25 mouse cellular contexts compared by ENCODE assay signal in the genomic region with DNA sequence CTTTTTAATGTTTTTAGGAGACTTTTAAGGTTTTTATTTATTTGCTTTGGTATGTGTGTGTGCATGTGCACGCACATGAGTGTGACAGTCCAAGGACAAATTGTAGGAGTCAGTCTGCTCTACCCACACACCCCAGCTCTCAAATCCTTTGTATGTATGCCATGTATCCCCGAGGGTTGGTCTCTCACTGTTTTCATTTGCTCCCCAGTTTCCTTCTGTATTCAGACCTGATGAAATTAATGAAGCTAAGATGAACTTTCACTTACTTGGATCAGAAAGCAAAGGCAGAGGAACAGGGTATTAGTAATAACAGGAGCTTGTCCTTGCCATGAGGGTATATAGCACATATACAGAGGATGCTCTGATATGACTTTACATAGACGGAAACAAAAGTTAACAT.
DNase-seq lines count a peak whose midpoint lies in the region; ATAC-seq and TF ChIP-seq lines count a peak whose summit lies in the region.
"Had no signal": no experiment of that assay in that cellular context is flagged by ENCODE, and none has a peak within 500 bp of the region (broad histone marks: within the 10 kb centered on the region; RNA-seq: fewer than 3 reads in every experiment).

No protein-coding gene starts in this region.

- H3K9me3 ChIP-seq in hindbrain, postnatal 0 days (ENCODE audit: low read length), result no peaks in the 10 kb centered on the region
- H3K9me3 ChIP-seq in hindbrain, embryonic 16.5 days (ENCODE audit: control insufficient read depth, low read length), result no peaks in the 10 kb centered on the region
- no peaks in the 10 kb centered on the region for H3K9me3 ChIP-seq in liver, postnatal 0 days (ENCODE audit: low read length)
- no peaks in the 10 kb centered on the region for H3K9me3 ChIP-seq in heart, embryonic 11.5 days (replicated peaks; ENCODE audit: control insufficient read depth, low read length)
- H3K9me3 ChIP-seq: embryonic facial prominence, embryonic 10.5 days; embryonic facial prominence, embryonic 12.5 days; forebrain, embryonic 10.5 days; forebrain, embryonic 12.5 days; G1E had no signal

- H3K4me1 ChIP-seq in hindbrain, postnatal 0 days (ENCODE audit: insufficient read depth, low read length), result no peaks in the 10 kb centered on the region
- peaks cover 4% of the 10 kb centered on the region; the same call in 1 of the 2 replicates for H3K4me1 ChIP-seq in hindbrain, embryonic 16.5 days (ENCODE audit: control insufficient read depth, insufficient read depth, low read depth, low read length)
- H3K4me1 ChIP-seq in liver, adult 2 months (ENCODE audit: control insufficient read depth, insufficient read depth, low read length), result peaks cover 2% of the 10 kb centered on the region; the same call in 1 of the 2 replicates
- no peaks in the 10 kb centered on the region for H3K4me1 ChIP-seq in liver, postnatal 0 days (ENCODE audit: insufficient read depth)
- peaks cover 6% of the 10 kb centered on the region for H3K4me1 ChIP-seq in heart, embryonic 11.5 days (ENCODE audit: control insufficient read depth, insufficient read depth, low read length)

- no peak overlapping the region for H3K9ac ChIP-seq in hindbrain, postnatal 0 days (replicated peaks; ENCODE audit: low read length)
- no peak overlapping the region for H3K9ac ChIP-seq in hindbrain, embryonic 16.5 days (ENCODE audit: low read depth, low read length)
- H3K9ac ChIP-seq in liver, adult 2 months (ENCODE audit: low read depth, low read length), result no peak overlapping the region
- no peak overlapping the region for H3K9ac ChIP-seq in liver, postnatal 0 days (replicated peaks)
- H3K9ac ChIP-seq in heart, embryonic 11.5 days (ENCODE audit: low read depth, low read length), result no peak overlapping the region
- H3K9ac ChIP-seq: embryonic facial prominence, embryonic 12.5 days; forebrain, embryonic 12.5 days had no signal

- ATAC-seq in hindbrain, postnatal 0 days, result no peak
- ATAC-seq in hindbrain, embryonic 16.5 days, result no peak
- no peak for ATAC-seq in liver, postnatal 0 days
- ATAC-seq in heart, embryonic 11.5 days (replicated peaks; ENCODE audit: insufficient number of reproducible peaks, low FRiP score, low TSS enrichment), result no peak
- ATAC-seq: activated CD4-positive, CD25-positive, alpha-beta regulatory T cell, adult 4 months; CD4-positive, CD25-positive, alpha-beta regulatory T cell, adult 4 months; forebrain, embryonic 14.5 days; forebrain, embryonic 16.5 days had no signal

- no peak for DNase-seq in hindbrain, postnatal 0 days (ENCODE audit: low spot score)
- DNase-seq in liver, adult 2 months (ENCODE audit: extremely low read depth, low read depth, low spot score), result peak; percentile 27
- no peak for DNase-seq in liver, postnatal 0 days
- DNase-seq: adrenal gland, adult 8-10 months; adrenal gland, postnatal 14 days; adrenal gland, postnatal 36 days; B cell, adult 2 months; cerebellum, adult 11-12 months; cerebellum, adult 2 months; cerebellum, adult 9-10 months; cerebellum, postnatal 10 days; cerebellum, postnatal 25 days had no signal

- TF ChIP-seq EP300 in liver, postnatal 0 days (IDR thresholded peaks at IDR 0.05; ENCODE audit: low read depth), result no peak

- no peaks in the 10 kb centered on the region for H3K36me3 ChIP-seq in hindbrain, postnatal 0 days (ENCODE audit: insufficient read depth, low read length)
- no peaks in the 10 kb centered on the region for H3K36me3 ChIP-seq in hindbrain, embryonic 16.5 days (ENCODE audit: control insufficient read depth, insufficient read depth, low read length)
- no peaks in the 10 kb centered on the region for H3K36me3 ChIP-seq in liver, adult 2 months (ENCODE audit: control insufficient read depth, insufficient read depth, low read length)
- H3K36me3 ChIP-seq in liver, postnatal 0 days (replicated peaks; ENCODE audit: insufficient read depth, low read length), result no peaks in the 10 kb centered on the region
- H3K36me3 ChIP-seq in heart, embryonic 11.5 days (ENCODE audit: control insufficient read depth, insufficient read depth, low read length), result no peaks in the 10 kb centered on the region
- H3K36me3 ChIP-seq: embryonic facial prominence, embryonic 10.5 days; embryonic facial prominence, embryonic 12.5 days; forebrain, embryonic 10.5 days; forebrain, embryonic 12.5 days; G1E had no signal

- no peak for TF ChIP-seq POLR2A in liver, adult 2 months (IDR thresholded peaks at IDR 0.05; ENCODE audit: extremely low read depth, insufficient read depth, low read length)

- H3K27ac ChIP-seq in hindbrain, postnatal 0 days, result 0 out of 2 replicates have a peak overlapping the region, but pooled peaks have one; percentile 29
- no peak overlapping the region for H3K27ac ChIP-seq in hindbrain, embryonic 16.5 days (ENCODE audit: low read depth, low read length)
- no peak overlapping the region for H3K27ac ChIP-seq in liver, adult 2 months (replicated peaks; ENCODE audit: insufficient read depth, low read depth, low read length)
- H3K27ac ChIP-seq in liver, postnatal 0 days (ENCODE audit: low read depth), result no peak overlapping the region
- H3K27ac ChIP-seq in heart, embryonic 11.5 days (ENCODE audit: low read depth, low read length), result no peak overlapping the region
- H3K27ac ChIP-seq: embryonic facial prominence, embryonic 10.5 days; embryonic facial prominence, embryonic 12.5 days; forebrain, embryonic 10.5 days; forebrain, embryonic 12.5 days had no signal

- TF ChIP-seq CTCF in hindbrain, postnatal 0 days (IDR thresholded peaks at IDR 0.05; ENCODE audit: low read depth), result no peak
- no peak for TF ChIP-seq CTCF in liver, adult 2 months (IDR thresholded peaks at IDR 0.05; ENCODE audit: low read depth, low read length)
- TF ChIP-seq CTCF in liver, postnatal 0 days (IDR thresholded peaks at IDR 0.05; ENCODE audit: low read depth), result no peak

- 61% methylated on average over 3 of the region's 3 CpGs for WGBS in hindbrain, postnatal 0 days
- 70% methylated on average over 3 of the region's 3 CpGs for WGBS in hindbrain, embryonic 16.5 days
- WGBS in liver, adult 2 months, result 55% methylated on average over 3 of the region's 3 CpGs
- 67% methylated on average over 3 of the region's 3 CpGs for WGBS in liver, postnatal 0 days (ENCODE audit: insufficient replicate concordance)
- 78% methylated on average over 3 of the region's 3 CpGs for WGBS in heart, embryonic 11.5 days (ENCODE audit: insufficient replicate concordance)

- no peak overlapping the region for H3K4me3 ChIP-seq in hindbrain, postnatal 0 days (ENCODE audit: low read length)
- no peak overlapping the region for H3K4me3 ChIP-seq in hindbrain, embryonic 16.5 days (ENCODE audit: low read length)
- no peak overlapping the region for H3K4me3 ChIP-seq in liver, adult 2 months (ENCODE audit: insufficient read depth, low read depth, low read length)
- H3K4me3 ChIP-seq in liver, postnatal 0 days (ENCODE audit: low read depth, low read length), result no peak overlapping the region
- no peak overlapping the region for H3K4me3 ChIP-seq in heart, embryonic 11.5 days (ENCODE audit: low read depth, low read length)
- H3K4me3 ChIP-seq: embryonic facial prominence, embryonic 10.5 days; embryonic facial prominence, embryonic 12.5 days; forebrain, embryonic 10.5 days; forebrain, embryonic 12.5 days had no signal

- no peaks in the 10 kb centered on the region for H3K27me3 ChIP-seq in hindbrain, postnatal 0 days (ENCODE audit: insufficient read depth, low read length)
- no peaks in the 10 kb centered on the region for H3K27me3 ChIP-seq in hindbrain, embryonic 16.5 days (replicated peaks; ENCODE audit: control insufficient read depth, insufficient read depth, low read length)
- no peaks in the 10 kb centered on the region for H3K27me3 ChIP-seq in liver, adult 2 months (ENCODE audit: control insufficient read depth, insufficient read depth, low read length)
- no peaks in the 10 kb centered on the region for H3K27me3 ChIP-seq in liver, postnatal 0 days (ENCODE audit: insufficient read depth, low read length)
- no peaks in the 10 kb centered on the region for H3K27me3 ChIP-seq in heart, embryonic 11.5 days (ENCODE audit: control insufficient read depth, insufficient read depth, low read length)
- H3K27me3 ChIP-seq: CH12.LX; embryonic facial prominence, embryonic 12.5 days; forebrain, embryonic 12.5 days; Patski had no signal

- no peaks in the 10 kb centered on the region for H3K79me2 ChIP-seq in liver, adult 2 months (ENCODE audit: control insufficient read depth, insufficient read depth, low read length)

- no peak overlapping the region for H3K4me2 ChIP-seq in hindbrain, postnatal 0 days (ENCODE audit: low read depth, low read length)
- H3K4me2 ChIP-seq in hindbrain, embryonic 16.5 days (ENCODE audit: low read length), result no peak overlapping the region
- no peak overlapping the region for H3K4me2 ChIP-seq in liver, postnatal 0 days (ENCODE audit: low read depth, low read length)
- no peak overlapping the region for H3K4me2 ChIP-seq in heart, embryonic 11.5 days
- H3K4me2 ChIP-seq: embryonic facial prominence, embryonic 12.5 days; forebrain, embryonic 12.5 days had no signal
